Mouse (Mus musculus) intestine, embryonic 16.5 days (tissue): Measurements from ENCODE around the gene Iqcn. TPM values are rescaled to one million over a fixed set of nuclear protein-coding genes. Genes with fewer than 3 reads are reported as not detected.

Experiments used
- ATAC-seq: fragments of 200-750 bp; cut with Nextera tagmentation; 2 replicates; pipeline ENCODE4 v1.8.0; 2017; ENCODE audit warnings: moderate TSS enrichment, moderate library complexity
- H3K27ac ChIP-seq: fragments of 300-500 bp; sonication (generic); 2 replicates; pipeline ENCODE4 v1.5.1; 2014; ENCODE audit warnings: mild to moderate bottlenecking, low read length
- H3K27me3 ChIP-seq: fragments of 300-500 bp; sonication (generic); replicated peaks from 2 replicates; pipeline ENCODE4 v1.6.1; 2014; ENCODE audit warnings: low read length, control low read depth, mixed read lengths; ENCODE audit not compliant: control insufficient read depth, insufficient read depth
- H3K36me3 ChIP-seq: fragments of 300-500 bp; sonication (generic); 2 replicates; pipeline ENCODE4 v1.6.1; 2014; ENCODE audit warnings: low read length, control low read depth; ENCODE audit not compliant: control insufficient read depth, insufficient read depth
- H3K4me1 ChIP-seq: fragments of 300-500 bp; sonication (generic); 2 replicates; pipeline ENCODE4 v1.6.1; 2014; ENCODE audit warnings: low read length, control low read depth, mixed read lengths; ENCODE audit not compliant: control insufficient read depth, insufficient read depth
- H3K4me2 ChIP-seq: fragments of 300-500 bp; sonication (generic); 2 replicates; pipeline ENCODE4 v1.6.1; 2014; ENCODE audit warnings: low read depth, low read length, control low read depth
- H3K4me3 ChIP-seq: fragments of 300-500 bp; sonication (generic); 2 replicates; pipeline ENCODE4 v1.5.1; 2014; ENCODE audit warnings: mild to moderate bottlenecking, low read length
- H3K9ac ChIP-seq: fragments of 300-500 bp; sonication (generic); 2 replicates; pipeline ENCODE4 v1.6.1; 2014; ENCODE audit warnings: low read depth, low read length
- H3K9me3 ChIP-seq: fragments of 300-500 bp; sonication (generic); 2 replicates; pipeline ENCODE4 v1.6.1; 2016; ENCODE audit warnings: low read length, control low read depth; ENCODE audit not compliant: control insufficient read depth
- WGBS: fragments of 180-500 bp; shearing (Covaris S2); extraction: QIAGEN DNeasy Blood & Tissue Kit; methylation state at CpG from one replicate; pipeline ENCODE4 v1.1.7; 2014; 5-methylcytosine and 5-hydroxymethylcytosine counted together
- polyA plus RNA-seq: library from polyadenylated mRNA; unstranded; fragments of >200 nt; fragmentation: Nextera tagmentation; extraction: Ambion mirVana; gene quantifications from 2 replicates; pipeline ENCODE4 v1.2.1, GENCODE M21; 2015

The Iqcn gene
- polyA plus RNA-seq, 1 experiment from 2014 or later = not detected

DNA sequence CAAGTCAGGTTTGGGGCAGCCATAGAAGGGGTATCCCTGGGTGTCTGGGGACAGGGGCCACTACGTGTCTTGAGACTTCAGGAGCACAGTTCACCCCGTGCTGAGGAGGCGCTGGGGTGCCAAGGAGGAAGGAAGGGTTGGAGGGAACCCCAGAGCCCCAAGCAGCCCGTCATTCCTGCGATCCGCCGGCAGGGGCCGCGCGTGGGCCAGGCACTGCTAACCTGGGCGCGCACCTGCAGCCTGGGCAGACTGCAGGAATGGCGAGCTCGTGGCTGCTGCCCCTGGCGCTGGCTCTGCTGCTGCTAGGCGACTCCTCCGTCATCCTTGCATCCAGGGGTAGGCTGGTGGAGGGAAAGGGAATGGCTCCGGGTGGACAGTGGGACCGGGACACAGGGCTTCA, 15.0 kb downstream of the Iqcn start, which contains the start of gene Gm3336:
Gm3336 (plus strand) TSS at position 247 of the 400 bp plus-strand sequence.
- Histone ChIP-seq H3K4me2 (0 out of 2 replicates have a peak within 1 kb of the TSS, but pooled peaks have one; percentile 27), H3K4me3 (peak within 1 kb of the TSS; percentile 14; the same call in 1 of the 2 replicates), H3K36me3 (no peaks in the 10 kb centered on the region), H3K27me3 (no peaks in the 10 kb centered on the region), H3K9me3 (no peaks in the 10 kb centered on the region), H3K9ac (no peak within 1 kb of the TSS), H3K4me1 (peaks cover 2% of the 10 kb centered on the region; the same call in 1 of the 2 replicates), H3K27ac (no peak within 1 kb of the TSS)
- WGBS = under 1% methylated on average over 19 of the region's 19 CpGs
- ATAC-seq = peak; percentile 58

DNA sequence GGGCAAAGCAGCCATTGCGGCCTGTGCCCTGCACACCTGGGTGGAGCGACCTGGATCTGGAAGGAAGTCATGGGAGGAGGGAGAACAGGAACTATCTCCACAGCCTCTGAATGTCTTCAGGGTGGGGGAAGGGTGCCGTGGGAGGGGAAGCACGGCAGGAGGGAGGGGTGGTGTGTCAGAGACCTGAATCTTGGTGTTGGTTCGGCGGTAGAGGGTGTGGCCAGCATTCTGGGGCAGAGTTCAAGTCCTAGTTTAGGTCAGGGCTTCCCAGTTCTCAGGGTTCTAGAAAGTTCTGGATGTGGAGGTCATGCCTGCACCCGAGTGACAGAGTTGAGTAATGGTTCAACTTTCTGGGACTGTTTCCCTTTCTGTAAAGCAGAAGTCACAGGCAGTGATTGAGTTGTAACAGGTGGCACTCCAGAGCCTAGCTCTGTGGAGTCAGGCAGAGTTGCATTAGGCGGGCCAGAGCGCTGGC, 16.6 kb downstream of the Iqcn start:
- H3K27me3 ChIP-seq = no peaks in the 10 kb centered on the region
- peak overlapping the region; percentile 20; the same call in 1 of the 2 replicates for H3K27ac ChIP-seq
- no peaks in the 10 kb centered on the region for H3K9me3 ChIP-seq
- no peak overlapping the region for H3K9ac ChIP-seq
- peak; percentile 20 for ATAC-seq
- H3K4me2 ChIP-seq = no peak overlapping the region
- H3K36me3 ChIP-seq = no peaks in the 10 kb centered on the region
- no peak overlapping the region for H3K4me3 ChIP-seq
- 46% methylated on average over 9 of the region's 9 CpGs for WGBS
- H3K4me1 ChIP-seq = peaks cover 12% of the 10 kb centered on the region

DNA sequence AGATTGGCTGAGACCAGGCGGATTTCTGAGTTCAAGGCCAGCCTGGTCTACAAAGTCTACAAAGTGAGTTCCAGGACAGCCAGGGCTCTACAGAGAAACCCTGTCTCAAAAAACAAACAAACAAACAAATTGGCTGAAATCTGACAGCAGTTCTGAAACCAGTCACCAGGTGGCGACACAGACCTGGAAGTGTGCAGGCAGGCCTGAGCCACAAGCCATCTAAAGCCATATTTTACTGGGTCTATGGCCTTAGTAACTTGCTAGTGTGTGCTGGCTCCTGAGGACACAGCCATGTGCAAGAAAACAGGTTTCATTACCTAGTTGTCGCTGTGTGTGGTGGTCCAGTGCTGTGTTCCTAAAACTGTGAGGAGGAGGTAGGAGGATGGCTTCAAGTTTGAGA, 17.5 kb downstream of the Iqcn start:
- Histone ChIP-seq H3K4me1 (peaks cover 12% of the 10 kb centered on the region), H3K36me3 (no peaks in the 10 kb centered on the region), H3K9me3 (no peaks in the 10 kb centered on the region), H3K4me3 (no peak overlapping the region), H3K9ac (no peak overlapping the region), H3K27me3 (no peaks in the 10 kb centered on the region), H3K27ac (no peak overlapping the region), H3K4me2 (no peak overlapping the region)
- no peak for ATAC-seq
- WGBS = 6% methylated on average over 3 of the region's 3 CpGs

DNA sequence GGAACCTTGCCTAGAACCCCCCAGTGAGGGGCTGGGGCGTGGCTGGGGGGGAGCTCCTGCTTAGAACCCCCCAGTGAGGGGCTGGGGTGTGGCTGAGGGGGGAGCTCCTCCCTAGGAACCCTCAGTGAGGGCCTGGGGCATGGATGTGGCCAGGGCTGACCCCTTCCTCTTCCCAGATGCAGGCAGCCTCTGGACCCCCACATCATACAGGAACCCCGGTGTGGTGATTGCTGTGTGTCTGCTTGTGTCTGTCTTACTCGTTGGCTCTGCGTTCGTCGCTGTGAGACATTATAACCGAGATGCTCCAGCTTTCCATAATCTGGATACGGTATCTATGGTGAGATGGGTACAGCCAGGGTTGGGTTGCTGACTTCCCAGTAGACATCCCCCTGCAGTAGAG, 18.3 kb downstream of the Iqcn start:
- 89% methylated on average over 8 of the region's 8 CpGs for WGBS
- 0 out of 2 replicates have a peak overlapping the region, but pooled peaks have one; percentile 19 for H3K9ac ChIP-seq
- ATAC-seq = no peak

DNA sequence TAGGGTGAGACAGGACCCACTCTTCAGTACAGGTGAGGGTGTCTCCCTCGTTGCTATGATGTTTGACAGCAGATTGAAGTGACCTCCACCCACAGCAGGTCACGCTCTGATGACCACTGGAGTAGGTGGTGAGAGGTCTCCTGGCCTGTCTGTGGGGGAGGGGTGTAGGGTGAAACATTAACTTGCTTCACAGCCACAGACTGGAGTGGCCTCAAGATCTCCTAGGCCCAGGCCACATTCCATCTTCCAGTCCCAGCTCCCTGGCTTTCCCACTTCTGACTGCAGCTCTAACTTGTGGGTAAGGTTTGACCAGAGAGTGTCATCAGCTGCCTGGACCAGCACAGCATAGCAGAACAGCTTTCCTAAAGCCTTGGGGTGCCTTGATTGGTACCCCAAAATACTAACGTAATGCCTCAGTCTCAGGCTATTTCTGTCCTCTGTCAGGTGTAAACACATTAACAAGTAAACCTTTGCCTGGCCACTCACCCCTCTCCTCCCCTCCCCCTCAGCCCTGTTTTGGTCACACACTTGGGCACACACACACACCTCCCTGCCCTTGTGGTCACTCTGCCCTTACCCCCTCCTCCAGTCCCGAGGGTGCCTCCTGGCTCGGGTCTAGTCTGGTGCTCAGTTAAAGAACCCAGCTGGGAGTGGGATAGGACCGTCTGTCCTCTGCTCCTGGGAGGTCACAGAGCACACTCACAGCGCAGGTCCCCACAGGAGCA, 20.4 kb downstream of the Iqcn start, which contains the start of gene Pde4c:
Pde4c (plus strand) TSS at position 235 of the 725 bp plus-strand sequence.
- Histone ChIP-seq H3K27ac (no peak within 1 kb of the TSS), H3K9ac (peak within 1 kb of the TSS; percentile 33), H3K9me3 (no peaks in the 10 kb centered on the region), H3K4me1 (peaks cover 12% of the 10 kb centered on the region), H3K4me2 (no peak within 1 kb of the TSS), H3K4me3 (no peak within 1 kb of the TSS), H3K27me3 (0 out of 2 replicates have a peak, but pooled peaks cover 3% of the 10 kb centered on the region), H3K36me3 (no peaks in the 10 kb centered on the region)
- 39% methylated on average over 7 of the region's 7 CpGs for WGBS
- peak; percentile 71 for ATAC-seq

More for the DNA sequence above, 18.3 kb downstream of the Iqcn start:
- peaks cover 12% of the 10 kb centered on the region for H3K4me1 ChIP-seq
- H3K4me3 ChIP-seq = no peak overlapping the region
- no peaks in the 10 kb centered on the region for H3K36me3 ChIP-seq
- H3K4me2 ChIP-seq = no peak overlapping the region
- 0 out of 2 replicates have a peak, but pooled peaks cover 1% of the 10 kb centered on the region for H3K27me3 ChIP-seq
- H3K27ac ChIP-seq = no peak overlapping the region
- no peaks in the 10 kb centered on the region for H3K9me3 ChIP-seq

DNA sequence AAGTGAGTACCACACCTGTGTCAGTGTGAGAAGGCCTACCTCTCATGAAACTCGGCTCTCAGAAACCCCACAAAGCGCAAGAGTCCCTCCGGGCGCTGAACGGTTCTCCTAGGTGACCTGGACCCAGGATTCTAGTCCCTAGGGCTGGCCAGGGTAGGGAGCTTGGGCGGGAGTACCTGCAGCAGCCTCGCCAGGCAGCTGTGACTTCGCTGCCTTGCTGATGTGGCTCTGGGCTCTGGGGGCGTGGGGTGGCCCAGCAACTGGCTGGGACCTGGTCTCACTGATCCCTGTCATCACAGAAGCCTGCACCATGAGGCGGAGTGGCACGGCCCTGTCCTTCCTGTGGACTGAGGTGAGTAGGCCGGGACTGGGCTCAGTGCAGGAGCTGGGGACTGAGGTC, 21.0 kb downstream of the Iqcn start:
- Histone ChIP-seq H3K9ac (peak overlapping the region; percentile 33; the same call in 1 of the 2 replicates), H3K4me3 (no peak overlapping the region), H3K4me2 (no peak overlapping the region), H3K27me3 (0 out of 2 replicates have a peak, but pooled peaks cover 7% of the 10 kb centered on the region), H3K36me3 (no peaks in the 10 kb centered on the region), H3K27ac (no peak overlapping the region), H3K4me1 (peaks cover 12% of the 10 kb centered on the region), H3K9me3 (no peaks in the 10 kb centered on the region)
- no peak for ATAC-seq
- 78% methylated on average over 12 of the region's 12 CpGs for WGBS

DNA sequence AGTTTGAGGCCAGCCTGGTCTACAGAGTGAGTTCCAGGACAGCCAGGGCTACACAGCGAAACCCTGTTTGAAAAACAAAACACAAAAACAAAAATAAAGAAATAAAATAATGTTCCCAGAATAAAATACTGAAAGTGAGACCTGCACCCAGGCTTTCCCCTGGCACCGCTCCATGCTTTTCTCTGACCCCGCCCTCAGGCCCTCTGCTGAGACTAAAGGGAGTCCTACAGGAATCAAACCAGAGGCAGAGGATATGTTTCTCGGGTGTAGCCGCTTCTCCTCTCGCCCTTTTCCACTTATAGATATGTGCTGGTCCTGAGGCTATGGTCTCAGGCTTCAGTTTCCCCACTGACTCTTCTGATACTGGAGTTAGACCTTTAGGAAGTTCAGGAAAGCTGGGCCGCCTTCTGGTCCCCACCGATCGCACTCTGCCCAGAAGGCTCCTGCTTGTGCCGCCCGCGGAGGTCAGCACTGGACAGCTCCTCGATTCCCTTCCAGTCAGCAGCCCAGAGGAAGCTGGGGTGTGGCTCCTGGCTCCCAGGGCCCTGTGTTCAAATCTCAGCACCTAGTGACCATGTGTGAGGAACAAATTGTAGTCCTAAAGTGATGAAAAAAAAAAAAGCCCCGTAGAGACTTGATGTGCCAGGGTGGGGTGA, 22.7 kb downstream of the Iqcn start:
- Histone ChIP-seq H3K4me2 (no peak overlapping the region), H3K27me3 (peaks cover 11% of the 10 kb centered on the region; the same call in 1 of the 2 replicates), H3K9me3 (no peaks in the 10 kb centered on the region), H3K27ac (no peak overlapping the region), H3K4me1 (peaks cover 17% of the 10 kb centered on the region), H3K36me3 (no peaks in the 10 kb centered on the region), H3K9ac (no peak overlapping the region), H3K4me3 (no peak overlapping the region)
- WGBS = 31% methylated on average over 14 of the region's 14 CpGs
- ATAC-seq = no peak

DNA sequence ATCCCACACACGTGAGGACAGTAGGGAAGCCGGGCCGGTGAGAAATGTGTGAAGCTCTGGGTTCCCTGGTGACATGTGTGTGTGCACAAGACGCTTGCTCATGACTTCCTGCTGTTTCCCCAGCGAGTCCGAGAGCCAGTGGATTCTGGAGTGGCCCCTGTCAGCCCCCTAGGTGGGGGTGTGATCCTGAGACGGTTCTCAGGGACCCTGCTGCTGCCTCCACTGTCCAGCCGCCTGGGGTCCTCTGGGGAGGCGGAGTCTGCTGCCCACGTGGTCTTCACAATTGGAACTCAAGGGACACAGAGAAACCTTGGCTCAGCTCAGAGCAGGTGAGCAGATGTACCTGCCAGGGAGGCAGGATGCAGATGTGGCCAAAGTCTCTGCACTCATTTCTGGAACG, 23.5 kb downstream of the Iqcn start:
- Histone ChIP-seq H3K9ac (no peak overlapping the region), H3K4me3 (no peak overlapping the region), H3K27me3 (peaks cover 11% of the 10 kb centered on the region; the same call in 1 of the 2 replicates), H3K27ac (no peak overlapping the region), H3K36me3 (no peaks in the 10 kb centered on the region), H3K4me1 (peaks cover 17% of the 10 kb centered on the region), H3K9me3 (no peaks in the 10 kb centered on the region), H3K4me2 (no peak overlapping the region)
- no peak for ATAC-seq
- 44% methylated on average over 11 of the region's 11 CpGs for WGBS

DNA sequence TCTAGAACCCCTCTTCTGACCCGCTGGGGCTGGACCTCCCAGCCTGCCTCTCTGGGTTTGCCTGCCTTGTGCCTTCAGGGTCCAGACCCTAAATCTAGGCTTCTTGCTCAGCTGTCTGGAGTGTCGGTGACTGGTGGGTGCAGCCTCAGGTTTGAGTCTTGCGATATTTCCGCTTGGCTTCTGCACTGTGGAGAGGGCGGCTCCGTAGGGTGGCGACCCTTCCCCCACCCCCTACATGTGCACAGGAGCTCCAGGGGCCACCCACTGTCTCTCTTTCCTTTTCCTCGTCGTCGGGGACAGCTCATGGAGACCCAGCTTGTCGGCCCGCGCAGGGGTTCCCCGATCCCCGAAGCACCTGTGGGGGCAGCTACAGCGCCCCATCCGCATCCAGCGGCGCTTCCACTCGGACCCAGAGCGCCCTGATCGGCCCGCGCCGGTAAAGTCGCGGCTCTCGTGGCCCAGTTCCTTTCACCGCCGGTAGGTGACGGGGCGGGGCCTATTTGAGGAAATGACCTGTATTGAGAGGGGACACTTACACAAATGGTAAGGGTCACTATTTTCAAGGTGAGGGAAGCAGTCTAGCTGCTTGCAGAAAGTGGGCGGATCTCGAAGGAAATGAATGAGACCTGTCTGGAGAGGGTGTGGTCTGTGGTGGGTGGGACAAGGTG, 26.7 kb downstream of the Iqcn start:
- 5% methylated on average over 34 of the region's 34 CpGs for WGBS
- peak overlapping the region; percentile 46 for H3K4me3 ChIP-seq

More for the DNA sequence above, 26.7 kb downstream of the Iqcn start:
- H3K9ac ChIP-seq = peak overlapping the region; percentile 59
- H3K27ac ChIP-seq = no peak overlapping the region
- no peaks in the 10 kb centered on the region for H3K36me3 ChIP-seq
- peaks cover 11% of the 10 kb centered on the region; the same call in 1 of the 2 replicates for H3K27me3 ChIP-seq
- 0 out of 2 replicates have a peak, but pooled peaks cover 6% of the 10 kb centered on the region for H3K4me1 ChIP-seq
- H3K9me3 ChIP-seq = no peaks in the 10 kb centered on the region
- H3K4me2 ChIP-seq = peak overlapping the region; percentile 67
- ATAC-seq = peak; percentile 56
